ENCODE assay signal across 13 mouse cellular contexts in genomic region chr2:153066991-153067390, GRCm38 (mm10). TPM values are rescaled to one million over a fixed set of nuclear protein-coding genes. Genes with fewer than 3 reads are reported as not detected.
DNase-seq lines count a peak whose midpoint lies in the region; ATAC-seq and TF ChIP-seq lines count a peak whose summit lies in the region.
"Had no signal": no experiment of that assay in that cellular context is flagged by ENCODE, and none has a peak within 500 bp of the region (broad histone marks: within the 10 kb centered on the region; RNA-seq: fewer than 3 reads in every experiment).

No protein-coding gene starts in this region.

- H3K9ac ChIP-seq in heart, embryonic 15.5 days = no peak overlapping the region
- H3K9ac ChIP-seq in liver, adult 2 months (ENCODE audit: low read depth, low read length) = no peak overlapping the region
- no peak overlapping the region for H3K9ac ChIP-seq in liver, postnatal 0 days (replicated peaks)
- H3K9ac ChIP-seq: forebrain, postnatal 0 days; hindbrain, embryonic 15.5 days had no signal

- WGBS in heart, embryonic 15.5 days = 47% methylated on average over 6 of the region's 6 CpGs
- WGBS in liver, adult 2 months = 63% methylated on average over 6 of the region's 6 CpGs
- WGBS in liver, postnatal 0 days (ENCODE audit: insufficient replicate concordance) = 55% methylated on average over 6 of the region's 6 CpGs

- H3K4me2 ChIP-seq in heart, embryonic 15.5 days = peak overlapping the region; percentile 45
- no peak overlapping the region; the same call in 1 of the 2 replicates for H3K4me2 ChIP-seq in liver, postnatal 0 days (ENCODE audit: low read depth, low read length)
- H3K4me2 ChIP-seq: hindbrain, embryonic 15.5 days had no signal

- TF ChIP-seq POLR2A in liver, adult 2 months (IDR thresholded peaks at IDR 0.05; ENCODE audit: extremely low read depth, insufficient read depth, low read length) = no peak
- no peak for TF ChIP-seq POLR2A in cortical plate, adult 2 months (IDR thresholded peaks at IDR 0.05; ENCODE audit: extremely low read depth, insufficient read depth, low read length)

- ATAC-seq in heart, embryonic 15.5 days (replicated peaks; ENCODE audit: insufficient number of reproducible peaks, insufficient read depth, low FRiP score, low read depth) = no peak
- no peak for ATAC-seq in liver, postnatal 0 days
- ATAC-seq in granulocyte monocyte progenitor cell, adult 5-6 weeks (replicated peaks; ENCODE audit: poor library complexity, severe bottlenecking) = no peak
- ATAC-seq: activated CD4-positive, CD25-positive, alpha-beta regulatory T cell, adult 4 months; forebrain, postnatal 0 days had no signal

- TF ChIP-seq EP300 in liver, postnatal 0 days (IDR thresholded peaks at IDR 0.05; ENCODE audit: low read depth) = no peak

- H3K9me3 ChIP-seq in heart, embryonic 15.5 days (replicated peaks) = no peaks in the 10 kb centered on the region
- no peaks in the 10 kb centered on the region for H3K9me3 ChIP-seq in liver, postnatal 0 days (ENCODE audit: low read length)
- H3K9me3 ChIP-seq: hindbrain, embryonic 15.5 days had no signal

- no peak for DNase-seq in heart, adult 8-10 months (ENCODE audit: low spot score)
- no peak for DNase-seq in liver, adult 2 months (ENCODE audit: extremely low read depth, low read depth, low spot score)
- no peak for DNase-seq in liver, postnatal 0 days
- DNase-seq in cerebellum, postnatal 36 days = no peak
- DNase-seq: forebrain, postnatal 0 days; gastrocnemius, postnatal 10 days had no signal

- H3K27me3 ChIP-seq in heart, embryonic 15.5 days = peaks cover 54% of the 10 kb centered on the region
- no peaks in the 10 kb centered on the region for H3K27me3 ChIP-seq in liver, adult 2 months (ENCODE audit: control insufficient read depth, insufficient read depth, low read length)
- peaks cover 13% of the 10 kb centered on the region; the same call in 1 of the 2 replicates for H3K27me3 ChIP-seq in liver, postnatal 0 days (ENCODE audit: insufficient read depth, low read length)

- H3K36me3 ChIP-seq in heart, embryonic 15.5 days = no peaks in the 10 kb centered on the region
- no peaks in the 10 kb centered on the region for H3K36me3 ChIP-seq in liver, adult 2 months (ENCODE audit: control insufficient read depth, insufficient read depth, low read length)
- no peaks in the 10 kb centered on the region for H3K36me3 ChIP-seq in liver, postnatal 0 days (replicated peaks; ENCODE audit: insufficient read depth, low read length)
- H3K36me3 ChIP-seq: hindbrain, embryonic 15.5 days had no signal

- no peak for TF ChIP-seq CTCF in liver, adult 2 months (IDR thresholded peaks at IDR 0.05; ENCODE audit: low read depth, low read length)
- TF ChIP-seq CTCF in liver, postnatal 0 days (IDR thresholded peaks at IDR 0.05; ENCODE audit: low read depth) = no peak
- no peak for TF ChIP-seq CTCF in cortical plate, adult 2 months (IDR thresholded peaks at IDR 0.05; ENCODE audit: extremely low read depth, insufficient read depth, low read length)

- H3K79me2 ChIP-seq in liver, adult 2 months (ENCODE audit: control insufficient read depth, insufficient read depth, low read length) = no peaks in the 10 kb centered on the region

- H3K27ac ChIP-seq in heart, embryonic 15.5 days = peak overlapping the region; percentile 65; the same call in 1 of the 2 replicates
- H3K27ac ChIP-seq in liver, adult 2 months (replicated peaks; ENCODE audit: insufficient read depth, low read depth, low read length) = no peak overlapping the region
- no peak overlapping the region for H3K27ac ChIP-seq in liver, postnatal 0 days (ENCODE audit: low read depth)
- H3K27ac ChIP-seq in brown adipose tissue, adult 24 weeks (replicated peaks; ENCODE audit: low read depth, low read length) = peak overlapping the region; percentile 98
- peak overlapping the region; percentile 78; the same call in 1 of the 2 replicates for H3K27ac ChIP-seq in cortical plate, adult 2 months (ENCODE audit: insufficient read depth, low read length)
- H3K27ac ChIP-seq: hindbrain, embryonic 15.5 days had no signal

- peak overlapping the region; percentile 34 for H3K4me3 ChIP-seq in heart, embryonic 15.5 days
- peak overlapping the region; percentile 13 for H3K4me3 ChIP-seq in liver, adult 2 months (ENCODE audit: insufficient read depth, low read depth, low read length)
- no peak overlapping the region for H3K4me3 ChIP-seq in liver, postnatal 0 days (ENCODE audit: low read depth, low read length)
- peak overlapping the region; percentile 62 for H3K4me3 ChIP-seq in brown adipose tissue, adult 24 weeks (ENCODE audit: insufficient read depth, low read depth, low read length)
- no peak overlapping the region for H3K4me3 ChIP-seq in cortical plate, adult 2 months (ENCODE audit: insufficient read depth, low read length)
- H3K4me3 ChIP-seq: hindbrain, embryonic 15.5 days had no signal

- peaks cover 10% of the 10 kb centered on the region for H3K4me1 ChIP-seq in heart, embryonic 15.5 days (replicated peaks)
- H3K4me1 ChIP-seq in liver, adult 2 months (ENCODE audit: control insufficient read depth, insufficient read depth, low read length) = no peaks in the 10 kb centered on the region
- peaks cover 4% of the 10 kb centered on the region; the same call in 1 of the 2 replicates for H3K4me1 ChIP-seq in liver, postnatal 0 days (ENCODE audit: insufficient read depth)
- H3K4me1 ChIP-seq in brown adipose tissue, adult 24 weeks (ENCODE audit: control insufficient read depth, insufficient read depth, insufficient read length, low read length) = 0 out of 2 replicates have a peak, but pooled peaks cover 6% of the 10 kb centered on the region
- H3K4me1 ChIP-seq in cortical plate, adult 2 months (ENCODE audit: control insufficient read depth, insufficient read depth, low read length) = peaks cover 1% of the 10 kb centered on the region; the same call in 1 of the 2 replicates

RNA-seq across cellular contexts. Expression of gene Ccm2l, which starts 1.2 kb away (rescaled TPM):
- 4.6 and 5.4 TPM in 2 replicates for polyA plus RNA-seq in heart, embryonic 15.5 days (2015; fragmentation: Nextera tagmentation; extraction: Ambion mirVana)
- 10 to 100 TPM; 12.9 to 21.5 (median 13.8) TPM for total RNA-seq in heart, adult 8-10 months (2022)
- total RNA-seq in liver, adult 2 months (2014; rRNA removed) = 2.3 and 2.5 TPM in 2 replicates
- polyA plus RNA-seq in liver, adult 2 months (2012; rRNA removed) = 3.4 and 5.5 TPM in 2 replicates
- polyA plus RNA-seq in liver, postnatal 0 days (2015; fragmentation: Nextera tagmentation; extraction: Ambion mirVana) = 0.89 and 1.1 TPM in 2 replicates
- polyA plus RNA-seq in brown adipose tissue, adult 24 weeks (2012; ENCODE audit: insufficient read depth, insufficient read length, missing spikeins) = 4.0 and 4.5 TPM in 2 replicates
- 11.7 and 13.2 TPM in 2 replicates for polyA plus RNA-seq in cortical plate, adult 2 months (2012; rRNA removed)
- total RNA-seq in granulocyte monocyte progenitor cell, adult 5-6 weeks (2014; fragmentation: Nextera tagmentation) = 7.7 and 11.6 TPM in 2 replicates
- 0.21 and 3.3 TPM in 2 replicates for total RNA-seq in granulocyte monocyte progenitor cell, adult 5-6 weeks (2017)
- total RNA-seq: megakaryocyte-erythroid progenitor cell, adult 5-6 weeks had no signal
- polyA plus RNA-seq: activated CD4-positive, CD25-positive, alpha-beta regulatory T cell, adult 4 months had no signal

RNA-seq across cellular contexts. Expression of gene Xkr7, which starts 35.3 kb away (rescaled TPM):
- polyA plus RNA-seq in heart, embryonic 15.5 days (2015; fragmentation: Nextera tagmentation; extraction: Ambion mirVana) = not detected in 2 replicates
- not detected for total RNA-seq in heart, adult 8-10 months (2022)
- not detected in 2 replicates for total RNA-seq in liver, adult 2 months (2014; rRNA removed)
- polyA plus RNA-seq in liver, adult 2 months (2012; rRNA removed) = not detected in 2 replicates
- not detected in 2 replicates for polyA plus RNA-seq in liver, postnatal 0 days (2015; fragmentation: Nextera tagmentation; extraction: Ambion mirVana)
- not detected in 2 replicates for polyA plus RNA-seq in brown adipose tissue, adult 24 weeks (2012; ENCODE audit: insufficient read depth, insufficient read length, missing spikeins)
- 1.4 and 1.9 TPM in 2 replicates for polyA plus RNA-seq in cortical plate, adult 2 months (2012; rRNA removed)
- total RNA-seq in granulocyte monocyte progenitor cell, adult 5-6 weeks (2014; fragmentation: Nextera tagmentation) = not detected in 2 replicates
- total RNA-seq in granulocyte monocyte progenitor cell, adult 5-6 weeks (2017) = not detected in 2 replicates
- total RNA-seq: megakaryocyte-erythroid progenitor cell, adult 5-6 weeks had no signal
- polyA plus RNA-seq: activated CD4-positive, CD25-positive, alpha-beta regulatory T cell, adult 4 months had no signal

RNA-seq across cellular contexts. Expression of gene Hck, which starts 41.3 kb away (rescaled TPM):
- polyA plus RNA-seq in heart, embryonic 15.5 days (2015; fragmentation: Nextera tagmentation; extraction: Ambion mirVana) = 1.9 and 3.9 TPM in 2 replicates
- 1 to 10 TPM in 2 of 4 experiments, under 1 TPM in 2; 0.72 to 1.2 (median 0.95) TPM for total RNA-seq in heart, adult 8-10 months (2022)
- 7.7 and 8.1 TPM in 2 replicates for total RNA-seq in liver, adult 2 months (2014; rRNA removed)
- 2.8 and 5.7 TPM in 2 replicates for polyA plus RNA-seq in liver, adult 2 months (2012; rRNA removed)
- 13.3 and 14.0 TPM in 2 replicates for polyA plus RNA-seq in liver, postnatal 0 days (2015; fragmentation: Nextera tagmentation; extraction: Ambion mirVana)
- 1.1 and 1.7 TPM in 2 replicates for polyA plus RNA-seq in brown adipose tissue, adult 24 weeks (2012; ENCODE audit: insufficient read depth, insufficient read length, missing spikeins)
- 3.4 and 3.7 TPM in 2 replicates for polyA plus RNA-seq in cortical plate, adult 2 months (2012; rRNA removed)
- total RNA-seq in granulocyte monocyte progenitor cell, adult 5-6 weeks (2014; fragmentation: Nextera tagmentation) = 6.4 and 9.5 TPM in 2 replicates
- total RNA-seq in granulocyte monocyte progenitor cell, adult 5-6 weeks (2017) = 13.1 and 17.5 TPM in 2 replicates

RNA-seq across cellular contexts. Expression of gene Pdrg1, which starts 51.8 kb away (rescaled TPM):
- 110 and 126 TPM in 2 replicates for polyA plus RNA-seq in heart, embryonic 15.5 days (2015; fragmentation: Nextera tagmentation; extraction: Ambion mirVana)
- total RNA-seq in heart, adult 8-10 months (2022) = 100 to 1,000 TPM; 129 to 141 (median 136) TPM
- 10.9 and 14.4 TPM in 2 replicates for total RNA-seq in liver, adult 2 months (2014; rRNA removed)
- 23.7 and 28.3 TPM in 2 replicates for polyA plus RNA-seq in liver, adult 2 months (2012; rRNA removed)
- polyA plus RNA-seq in liver, postnatal 0 days (2015; fragmentation: Nextera tagmentation; extraction: Ambion mirVana) = 26.0 and 26.2 TPM in 2 replicates
- 77.4 and 100 TPM in 2 replicates for polyA plus RNA-seq in brown adipose tissue, adult 24 weeks (2012; ENCODE audit: insufficient read depth, insufficient read length, missing spikeins)
- 84.0 and 88.8 TPM in 2 replicates for polyA plus RNA-seq in cortical plate, adult 2 months (2012; rRNA removed)
- total RNA-seq in granulocyte monocyte progenitor cell, adult 5-6 weeks (2014; fragmentation: Nextera tagmentation) = 62.9 and 67.0 TPM in 2 replicates
- 98.2 and 108 TPM in 2 replicates for total RNA-seq in granulocyte monocyte progenitor cell, adult 5-6 weeks (2017)

Comparison
In these comparisons a context has a peak if more than half of its experiments do, and no peak if none do; other contexts are left out.
1. H3K4me3 ChIP-seq: peak in heart, embryonic 15.5 days (single experiment), liver, adult 2 months (single experiment) and brown adipose tissue, adult 24 weeks (single experiment); none in liver, postnatal 0 days (single experiment) and cortical plate, adult 2 months (single experiment).
2. H3K27ac ChIP-seq: peak in heart, embryonic 15.5 days (single experiment), brown adipose tissue, adult 24 weeks (single experiment) and cortical plate, adult 2 months (single experiment); none in liver, adult 2 months (single experiment) and liver, postnatal 0 days (single experiment).